Mouse (Mus musculus): ENCODE results near the gene Olfr159. TPM values are rescaled to one million over a fixed set of nuclear protein-coding genes. Genes with fewer than 3 reads are reported as not detected.
A peak's percentile ranks its signal among the peaks of the same experiment; 100 is the strongest.
"Not testable (repeated sequence)": the region's sequence is repeated elsewhere in the genome, so short reads cannot be mapped to it uniquely, and the experiment has no call there.

The Olfr159 gene
- polyA plus RNA-seq (2014; fragmentation: Nextera tagmentation; extraction: Ambion mirVana): not detected in 2 replicates

- Histone ChIP-seq H3K4me3 (replicated peaks; ENCODE audit: low read length) (no peak within 1 kb of the TSS), H3K9me3 (ENCODE audit: control insufficient read depth, low read length) (no peaks in the 10 kb centered on the region), H3K27ac (no peak within 1 kb of the TSS), H3K4me2 (replicated peaks) (no peak within 1 kb of the TSS), H3K4me1 (replicated peaks; ENCODE audit: control insufficient read depth, insufficient read depth, low read length) (no peaks in the 10 kb centered on the region), H3K27me3 (ENCODE audit: control insufficient read depth, insufficient read depth, low read length) (no peaks in the 10 kb centered on the region), H3K36me3 (replicated peaks; ENCODE audit: control insufficient read depth, insufficient read depth) (no peaks in the 10 kb centered on the region), H3K9ac (no peak within 1 kb of the TSS)
- DNase-seq (ENCODE audit: low spot score) (no peak), ATAC-seq (ENCODE audit: low FRiP score) (no peak)
- 86% methylated on average over 6 of the region's 6 CpGs for WGBS
Measured at GRCm38 (mm10) chr4:43770909-43771308, at the start of gene Olfr159. Gene Olfr159 (minus strand): TSS chr4:43771009.

- ATAC-seq (ENCODE audit: low FRiP score) (no peak), DNase-seq (ENCODE audit: low spot score) (no peak)
- 76% methylated on average over 7 of the region's 7 CpGs for WGBS
Measured at GRCm38 (mm10) chr4:43798936-43799335, 28.1 kb upstream of the Olfr159 start.

GRCm38 (mm10) chr4:43795844-43796243 lies 25.0 kb upstream of the Olfr159 start:
- not testable (repeated sequence) for DNase-seq (ENCODE audit: low spot score); H3K27ac ChIP-seq; H3K4me3 ChIP-seq (replicated peaks; ENCODE audit: low read length); H3K36me3 ChIP-seq (replicated peaks; ENCODE audit: control insufficient read depth, insufficient read depth); H3K27me3 ChIP-seq (ENCODE audit: control insufficient read depth, insufficient read depth, low read length); ATAC-seq (ENCODE audit: low FRiP score); H3K9me3 ChIP-seq (ENCODE audit: control insufficient read depth, low read length); H3K9ac ChIP-seq; H3K4me1 ChIP-seq (replicated peaks; ENCODE audit: control insufficient read depth, insufficient read depth, low read length); H3K4me2 ChIP-seq (replicated peaks)
- WGBS: 90% methylated on average over 5 of the region's 5 CpGs

More at GRCm38 (mm10) chr4:43798936-43799335, 28.1 kb upstream of the Olfr159 start:
- H3K27me3 ChIP-seq (ENCODE audit: control insufficient read depth, insufficient read depth, low read length): no peaks in the 10 kb centered on the region
- H3K27ac ChIP-seq: no peak overlapping the region
- no peak overlapping the region for H3K4me3 ChIP-seq (replicated peaks; ENCODE audit: low read length)
- H3K9ac ChIP-seq: no peak overlapping the region
- H3K9me3 ChIP-seq (ENCODE audit: control insufficient read depth, low read length): peaks cover 8% of the 10 kb centered on the region
- no peak overlapping the region for H3K4me2 ChIP-seq (replicated peaks)
- H3K4me1 ChIP-seq (replicated peaks; ENCODE audit: control insufficient read depth, insufficient read depth, low read length): no peaks in the 10 kb centered on the region
- no peaks in the 10 kb centered on the region for H3K36me3 ChIP-seq (replicated peaks; ENCODE audit: control insufficient read depth, insufficient read depth)

- Histone ChIP-seq H3K9ac (no peak overlapping the region), H3K4me2 (replicated peaks) (no peak overlapping the region), H3K27me3 (ENCODE audit: control insufficient read depth, insufficient read depth, low read length) (no peaks in the 10 kb centered on the region), H3K27ac (no peak overlapping the region), H3K4me3 (replicated peaks; ENCODE audit: low read length) (no peak overlapping the region), H3K4me1 (replicated peaks; ENCODE audit: control insufficient read depth, insufficient read depth, low read length) (no peaks in the 10 kb centered on the region), H3K9me3 (ENCODE audit: control insufficient read depth, low read length) (no peaks in the 10 kb centered on the region), H3K36me3 (replicated peaks; ENCODE audit: control insufficient read depth, insufficient read depth) (no peaks in the 10 kb centered on the region)
- ATAC-seq (ENCODE audit: low FRiP score): no peak
- 79% methylated on average over 6 of the region's 6 CpGs for WGBS
- no peak for DNase-seq (ENCODE audit: low spot score)
Measured at GRCm38 (mm10) chr4:43795296-43795695, 24.5 kb upstream of the Olfr159 start.

DNA sequence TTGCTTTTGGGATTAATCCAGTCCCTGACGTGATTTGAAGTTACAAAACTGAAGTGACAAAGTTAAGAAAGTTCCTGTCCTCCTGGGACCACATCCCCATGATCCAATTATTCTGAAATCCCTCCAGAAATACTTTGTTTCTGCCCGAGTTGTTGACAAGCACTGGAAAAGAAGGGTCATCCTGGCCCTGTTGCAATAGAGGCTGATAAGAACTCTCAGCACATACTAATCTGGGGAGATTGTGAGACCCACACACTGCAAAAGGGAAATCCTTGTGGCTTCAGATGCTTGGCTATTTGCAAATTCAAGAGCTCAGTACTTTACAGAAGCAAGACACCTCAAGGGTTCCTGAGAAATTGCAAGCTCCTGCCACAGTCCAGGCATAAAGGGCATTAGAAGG lies 1.5 kb upstream of the Olfr159 start:
- DNase-seq (ENCODE audit: low spot score) (no peak), ATAC-seq (ENCODE audit: low FRiP score) (no peak)
- WGBS: 43% methylated on average over 2 of the region's 2 CpGs
- Histone ChIP-seq H3K4me3 (replicated peaks; ENCODE audit: low read length) (no peak overlapping the region), H3K27ac (no peak overlapping the region), H3K4me2 (replicated peaks) (no peak overlapping the region), H3K36me3 (replicated peaks; ENCODE audit: control insufficient read depth, insufficient read depth) (no peaks in the 10 kb centered on the region), H3K9ac (no peak overlapping the region), H3K4me1 (replicated peaks; ENCODE audit: control insufficient read depth, insufficient read depth, low read length) (no peaks in the 10 kb centered on the region), H3K27me3 (ENCODE audit: control insufficient read depth, insufficient read depth, low read length) (no peaks in the 10 kb centered on the region), H3K9me3 (ENCODE audit: control insufficient read depth, low read length) (no peaks in the 10 kb centered on the region)

- Histone ChIP-seq H3K4me3 (replicated peaks; ENCODE audit: low read length) (no peak overlapping the region), H3K9me3 (ENCODE audit: control insufficient read depth, low read length) (no peaks in the 10 kb centered on the region), H3K36me3 (replicated peaks; ENCODE audit: control insufficient read depth, insufficient read depth) (no peaks in the 10 kb centered on the region), H3K27ac (no peak overlapping the region), H3K9ac (no peak overlapping the region), H3K27me3 (ENCODE audit: control insufficient read depth, insufficient read depth, low read length) (no peaks in the 10 kb centered on the region), H3K4me2 (replicated peaks) (no peak overlapping the region), H3K4me1 (replicated peaks; ENCODE audit: control insufficient read depth, insufficient read depth, low read length) (no peaks in the 10 kb centered on the region)
- WGBS: 63% methylated on average over 6 of the region's 6 CpGs
- DNase-seq (ENCODE audit: low spot score) (no peak), ATAC-seq (ENCODE audit: low FRiP score) (no peak)
Measured at GRCm38 (mm10) chr4:43771626-43772025, 817 bp upstream of the Olfr159 start.

- Histone ChIP-seq H3K9me3 (ENCODE audit: control insufficient read depth, low read length) (no peaks in the 10 kb centered on the region), H3K4me2 (replicated peaks) (no peak overlapping the region), H3K9ac (no peak overlapping the region), H3K27me3 (ENCODE audit: control insufficient read depth, insufficient read depth, low read length) (no peaks in the 10 kb centered on the region), H3K27ac (no peak overlapping the region), H3K4me1 (replicated peaks; ENCODE audit: control insufficient read depth, insufficient read depth, low read length) (no peaks in the 10 kb centered on the region), H3K4me3 (replicated peaks; ENCODE audit: low read length) (no peak overlapping the region), H3K36me3 (replicated peaks; ENCODE audit: control insufficient read depth, insufficient read depth) (no peaks in the 10 kb centered on the region)
- 98% methylated on average over 2 of the region's 2 CpGs for WGBS
- DNase-seq (ENCODE audit: low spot score) (no peak), ATAC-seq (ENCODE audit: low FRiP score) (no peak)
Measured at GRCm38 (mm10) chr4:43769374-43769773, 1.4 kb downstream of the Olfr159 start.

DNA sequence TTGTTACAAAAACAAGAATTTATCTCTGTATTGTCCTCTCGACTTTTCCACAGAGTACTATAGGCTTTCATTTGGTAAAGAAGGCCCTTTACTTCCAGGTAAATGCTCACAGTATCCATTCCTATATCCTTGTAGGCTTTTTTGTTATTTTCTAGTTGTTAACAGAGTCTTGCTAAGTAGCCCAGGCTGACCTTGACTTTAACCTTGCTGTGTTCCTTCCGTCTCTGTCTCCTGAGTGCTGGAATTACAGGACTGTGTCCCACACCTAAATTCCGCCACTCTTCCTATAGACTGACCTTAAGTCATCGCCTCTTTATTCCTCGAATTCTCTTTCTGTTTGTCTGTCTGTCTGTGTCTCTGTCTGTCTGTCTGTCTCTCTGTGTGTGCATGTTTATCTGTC lies 2.5 kb downstream of the Olfr159 start:
- DNase-seq (ENCODE audit: low spot score) (no peak), ATAC-seq (ENCODE audit: low FRiP score) (no peak)
- no peaks in the 10 kb centered on the region for H3K9me3 ChIP-seq (ENCODE audit: control insufficient read depth, low read length)
- no peak overlapping the region for H3K4me2 ChIP-seq (replicated peaks)
- WGBS: 88% methylated on average over 5 of the region's 5 CpGs
- H3K4me1 ChIP-seq (replicated peaks; ENCODE audit: control insufficient read depth, insufficient read depth, low read length): no peaks in the 10 kb centered on the region
- H3K4me3 ChIP-seq (replicated peaks; ENCODE audit: low read length): no peak overlapping the region
- no peaks in the 10 kb centered on the region for H3K27me3 ChIP-seq (ENCODE audit: control insufficient read depth, insufficient read depth, low read length)
- no peak overlapping the region for H3K27ac ChIP-seq
- H3K36me3 ChIP-seq (replicated peaks; ENCODE audit: control insufficient read depth, insufficient read depth): no peaks in the 10 kb centered on the region
- H3K9ac ChIP-seq: no peak overlapping the region

GRCm38 (mm10) chr4:43763410-43763809 lies 7.4 kb downstream of the Olfr159 start:
- Histone ChIP-seq H3K4me1 (replicated peaks; ENCODE audit: control insufficient read depth, insufficient read depth, low read length) (no peaks in the 10 kb centered on the region), H3K4me3 (replicated peaks; ENCODE audit: low read length) (no peak overlapping the region), H3K9ac (no peak overlapping the region), H3K27ac (no peak overlapping the region), H3K36me3 (replicated peaks; ENCODE audit: control insufficient read depth, insufficient read depth) (no peaks in the 10 kb centered on the region), H3K27me3 (ENCODE audit: control insufficient read depth, insufficient read depth, low read length) (no peaks in the 10 kb centered on the region), H3K4me2 (replicated peaks) (no peak overlapping the region), H3K9me3 (ENCODE audit: control insufficient read depth, low read length) (no peaks in the 10 kb centered on the region)
- DNase-seq (ENCODE audit: low spot score) (peak; percentile 85), ATAC-seq (ENCODE audit: low FRiP score) (no peak)
- 27% methylated on average over 7 of the region's 7 CpGs for WGBS

DNA sequence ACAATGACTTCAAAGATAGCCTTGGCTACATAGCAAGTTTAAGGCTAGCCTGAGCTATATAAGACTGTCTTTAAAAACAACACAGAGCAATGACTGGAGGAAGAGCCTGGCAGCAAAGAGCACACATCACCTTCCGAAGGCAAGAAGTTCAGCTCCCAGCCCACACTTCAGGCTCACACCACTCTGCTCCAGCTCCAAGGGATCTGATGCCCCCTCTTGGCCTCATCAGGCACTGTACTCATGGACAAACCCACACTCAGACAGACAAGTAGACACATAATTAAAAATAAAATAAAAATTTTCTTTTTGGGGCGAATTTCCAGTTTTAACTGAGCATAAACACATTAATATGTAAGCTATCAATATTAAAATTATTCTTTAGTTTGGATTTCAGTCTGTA lies 9.5 kb downstream of the Olfr159 start:
- Histone ChIP-seq H3K4me1 (replicated peaks; ENCODE audit: control insufficient read depth, insufficient read depth, low read length) (no peaks in the 10 kb centered on the region), H3K27me3 (ENCODE audit: control insufficient read depth, insufficient read depth, low read length) (no peaks in the 10 kb centered on the region), H3K4me2 (replicated peaks) (no peak overlapping the region), H3K4me3 (replicated peaks; ENCODE audit: low read length) (no peak overlapping the region), H3K27ac (no peak overlapping the region), H3K9ac (no peak overlapping the region), H3K9me3 (ENCODE audit: control insufficient read depth, low read length) (no peaks in the 10 kb centered on the region), H3K36me3 (replicated peaks; ENCODE audit: control insufficient read depth, insufficient read depth) (no peaks in the 10 kb centered on the region)
- ATAC-seq (ENCODE audit: low FRiP score) (no peak), DNase-seq (ENCODE audit: low spot score) (no peak)
- WGBS: 80% methylated on average over 2 of the region's 2 CpGs
